Comparison of ENCODE assay signal across 12 mouse cellular contexts in genomic region chr11:119239480-119239879, GRCm38 (mm10). TPM values are rescaled to one million over a fixed set of nuclear protein-coding genes. Genes with fewer than 3 reads are reported as not detected.
"Had no signal": no experiment of that assay in that cellular context is flagged by ENCODE, and none has a peak within 500 bp of the region (broad histone marks: within the 10 kb centered on the region; RNA-seq: fewer than 3 reads in every experiment).

No protein-coding gene starts in this region.

- H3K27ac ChIP-seq: limb, embryonic 13.5 days; liver, embryonic 14.5 days; midbrain, embryonic 15.5 days had no signal

- H3K27me3 ChIP-seq: limb, embryonic 13.5 days; midbrain, embryonic 15.5 days had no signal

- H3K9ac ChIP-seq: limb, embryonic 13.5 days; liver, embryonic 14.5 days; midbrain, embryonic 15.5 days had no signal

- H3K4me2 ChIP-seq: limb, embryonic 13.5 days; midbrain, embryonic 15.5 days had no signal

- H3K4me3 ChIP-seq: limb, embryonic 13.5 days; midbrain, embryonic 10.5 days; midbrain, embryonic 15.5 days had no signal

- ATAC-seq: intestine, embryonic 16.5 days; midbrain, embryonic 15.5 days had no signal

- H3K36me3 ChIP-seq: limb, embryonic 13.5 days had no signal

- H3K9me3 ChIP-seq: limb, embryonic 13.5 days; midbrain, embryonic 15.5 days had no signal

- DNase-seq: kidney, adult 8-10 months; kidney, postnatal 14 days; left cerebral cortex, postnatal 4 days; lung, postnatal 10 days; thymus, adult 2 months; thymus, postnatal 25 days had no signal

RNA-seq across cellular contexts. Expression of gene Ccdc40, which starts 11.1 kb away (rescaled TPM):
- polyA plus RNA-seq: liver, adult 2 months had no signal
